Mouse (Mus musculus) megakaryocyte, adult 5-6 weeks (primary cell): ENCODE results near the gene Frg2f1. TPM values are rescaled to one million over a fixed set of nuclear protein-coding genes. Genes with fewer than 3 reads are reported as not detected.

Source experiments
- ATAC-seq: 2 replicates; pipeline ENCODE4 v1.8.0; 2016; ENCODE audit warnings: mild to moderate bottlenecking, inconsistent platforms; ENCODE audit not compliant: poor library complexity, severe bottlenecking
- total RNA-seq, 2 experiments: library from RNA; stranded (forward) in 1 of 2; stranded (reverse) in 1 of 2; fragments of 153-499, 151-499 nt in 1 of 2; fragments of 221-1000, 200-1000 nt in 1 of 2; gene quantifications; 2 replicates each; pipeline versions ENCODE4 v1.2.3 to v1.2.4; 2015 to 2017

Gene Frg2f1
- total RNA-seq, 2 experiments from 2014 or later: 0.59 to 0.69 TPM

DNA sequence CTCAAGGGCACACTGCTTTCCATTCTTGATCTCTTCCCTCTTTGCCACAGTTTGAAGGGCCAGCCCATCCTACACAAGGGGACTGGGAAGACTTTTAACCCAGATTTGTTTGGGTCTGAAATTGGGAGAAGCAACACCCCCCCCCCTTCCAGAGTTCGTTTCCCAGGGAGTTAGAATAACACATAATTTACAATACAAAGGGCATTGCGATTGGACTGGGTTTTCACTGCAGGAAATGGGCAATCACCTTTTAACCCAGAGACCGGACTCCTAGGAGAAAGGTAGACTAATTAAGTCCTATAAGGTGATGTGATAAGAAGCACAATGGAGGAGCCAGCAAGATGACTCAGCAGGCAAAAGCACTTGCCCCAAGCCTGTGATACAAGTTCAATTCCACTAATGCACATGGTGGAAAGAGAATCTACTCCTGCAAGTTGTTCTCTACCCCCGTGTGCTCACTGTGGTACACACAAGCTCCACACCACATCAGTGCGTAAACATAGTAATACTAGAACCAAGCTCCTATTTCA lies 40.9 kb downstream of the Frg2f1 start:
- ATAC-seq: no peak

DNA sequence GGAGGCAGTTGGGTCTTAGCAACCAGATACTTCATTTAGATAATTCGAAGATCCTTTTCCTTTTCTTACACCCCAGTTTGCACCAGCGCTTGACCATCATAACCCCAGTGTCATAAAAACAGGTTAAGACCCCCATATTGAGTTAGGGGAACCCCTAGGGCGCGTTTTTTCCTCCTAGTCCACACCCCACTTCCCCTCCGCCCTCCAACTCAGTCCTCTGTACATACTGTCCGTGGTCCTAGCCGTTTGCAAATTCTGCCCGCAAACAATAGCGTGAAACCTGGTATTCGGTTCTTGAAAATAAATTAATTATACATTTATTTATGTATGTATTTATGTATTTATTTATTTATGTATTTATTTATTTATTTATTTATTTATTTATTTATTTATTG lies 46.4 kb downstream of the Frg2f1 start:
- no peak for ATAC-seq

DNA sequence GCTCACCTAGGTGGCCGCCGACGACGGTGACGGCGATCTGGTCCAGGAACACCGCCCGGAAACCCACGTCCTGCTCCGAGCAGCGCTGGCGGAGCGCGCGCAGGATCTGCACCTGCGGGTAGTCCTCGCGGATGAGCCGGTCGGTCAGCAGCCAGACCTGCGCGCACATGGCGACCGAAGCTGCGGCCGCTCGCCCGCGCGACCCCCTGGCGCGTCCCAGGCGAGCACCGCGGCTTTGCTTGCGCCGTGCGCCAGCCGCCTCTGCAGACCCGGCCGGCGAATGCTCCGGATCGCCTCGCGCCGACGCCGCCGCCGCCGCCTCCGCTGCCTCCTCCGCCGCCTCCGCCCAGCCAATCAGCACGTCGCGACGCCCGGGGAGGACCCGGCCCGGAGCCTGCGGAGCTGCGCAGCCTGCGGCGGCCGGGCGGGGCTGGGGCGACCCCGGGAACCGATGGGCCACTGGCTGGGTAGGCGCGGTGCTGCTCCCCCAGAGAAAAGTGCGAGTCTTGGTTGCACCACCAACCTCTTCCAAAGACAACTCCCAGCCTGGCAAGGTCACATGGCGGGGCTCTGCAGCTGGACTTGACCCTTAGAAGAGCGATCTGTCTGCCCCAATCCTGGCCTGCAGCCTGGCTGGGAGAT lies 46.9 kb downstream of the Frg2f1 start, which contains the start of gene Rimkla:
Gene Rimkla, minus strand, starts transcription at position 338 of the 642 bp plus-strand sequence.
- peak; percentile 56 for ATAC-seq

DNA sequence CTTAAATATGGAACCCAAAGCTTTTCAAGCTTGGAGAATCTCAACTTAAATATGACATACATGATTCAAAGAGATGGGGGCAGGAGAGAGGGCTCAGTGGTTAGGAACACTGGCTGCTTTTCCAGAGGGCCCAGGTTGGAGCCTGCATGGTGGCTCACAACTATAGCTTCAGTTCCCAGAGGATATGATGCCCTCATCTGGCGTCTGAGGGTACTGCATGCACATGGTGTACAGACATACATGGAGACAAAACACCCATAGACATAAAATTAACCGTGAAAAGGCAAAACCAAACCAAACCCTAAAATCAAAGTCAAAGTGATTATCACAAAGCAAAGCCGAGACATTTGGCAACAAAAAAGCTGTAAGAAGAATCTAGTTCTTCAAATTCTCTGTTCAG lies 48.5 kb downstream of the Frg2f1 start:
- ATAC-seq: no peak

DNA sequence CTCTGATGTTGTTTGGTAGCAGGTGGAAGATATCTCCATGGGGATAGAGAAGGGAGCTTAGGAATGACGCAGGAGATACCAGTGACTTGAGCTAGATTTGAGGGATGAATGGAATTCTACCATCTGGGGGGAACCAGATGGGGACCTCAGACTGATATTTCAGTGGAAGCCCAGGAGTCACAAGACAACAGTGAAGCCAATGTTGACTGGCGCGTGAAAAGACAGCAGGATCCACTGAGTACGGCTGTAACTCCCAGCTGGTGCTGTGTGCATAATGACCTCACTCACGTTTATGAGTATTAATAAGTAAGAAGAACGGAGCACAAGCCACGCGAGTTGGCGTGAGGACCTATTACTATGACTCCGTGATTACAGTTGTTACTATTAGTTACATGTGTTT lies 49.7 kb downstream of the Frg2f1 start:
- ATAC-seq: no peak

DNA sequence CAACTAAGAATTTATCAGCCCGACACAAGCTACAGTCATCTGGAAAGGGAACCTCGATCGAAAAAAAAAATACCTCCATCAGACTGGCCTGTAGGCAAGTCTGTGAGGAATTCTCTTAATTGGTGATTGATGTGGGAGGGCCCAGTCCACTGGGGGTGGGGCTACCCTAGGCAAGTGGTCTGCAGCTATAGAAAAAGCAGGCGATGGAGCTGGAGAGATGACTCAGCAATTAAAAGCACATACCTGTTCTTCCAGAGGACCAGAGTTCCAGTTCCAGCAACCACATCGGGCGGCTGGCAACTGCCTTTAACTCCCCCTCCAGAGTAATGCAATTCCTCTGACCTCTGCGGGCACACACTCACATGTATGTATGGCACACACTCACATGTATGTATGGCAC lies 54.4 kb downstream of the Frg2f1 start:
- ATAC-seq: no peak

DNA sequence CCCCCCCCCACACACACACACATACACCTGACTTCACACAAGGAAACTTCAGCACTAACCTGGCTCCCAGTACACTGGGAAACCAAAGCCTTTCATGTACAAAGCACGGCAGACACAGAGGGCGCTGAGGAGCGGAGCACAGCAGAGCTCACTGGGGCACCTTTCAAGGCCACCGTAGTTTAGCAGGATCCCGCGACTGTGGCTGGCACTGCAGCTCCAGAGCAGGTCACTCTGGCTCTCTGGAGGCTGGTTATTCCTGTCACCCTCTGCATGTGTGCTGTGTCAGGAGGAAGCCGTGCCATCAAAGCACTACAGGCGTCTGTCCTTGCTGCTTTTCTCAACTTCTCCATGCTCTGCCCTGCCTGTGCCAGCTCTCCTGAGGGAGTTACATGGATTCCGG lies 56.3 kb downstream of the Frg2f1 start:
- no peak for ATAC-seq

Other genes with a start within 250 kb of the Frg2f1 start
- 721 and 749 TPM in 2 replicates for gene Ybx1, start 244.9 kb downstream of the Frg2f1 start, total RNA-seq (2015)
- gene Ybx1, start 244.9 kb downstream of the Frg2f1 start, total RNA-seq (2017): 791 and 811 TPM in 2 replicates
- 84.7 and 92.6 TPM in 2 replicates for gene Ppih, start 219.0 kb downstream of the Frg2f1 start, total RNA-seq (2015)
- gene Ppih, start 219.0 kb downstream of the Frg2f1 start, total RNA-seq (2017): 87.4 and 98.8 TPM in 2 replicates
- gene Ccdc30, start 124.0 kb downstream of the Frg2f1 start, total RNA-seq (2015): 0.07 TPM in 1 of 2 replicates, not detected in the other
- gene Ccdc30, start 124.0 kb downstream of the Frg2f1 start, total RNA-seq (2017): not detected in 2 replicates
- 8.0 and 8.6 TPM in 2 replicates for gene Ppcs, start 117.1 kb downstream of the Frg2f1 start, total RNA-seq (2015)
- gene Ppcs, start 117.1 kb downstream of the Frg2f1 start, total RNA-seq (2017): 7.2 and 7.6 TPM in 2 replicates
- gene Zmynd12, start 116.7 kb downstream of the Frg2f1 start, total RNA-seq (2015): not detected in 2 replicates
- gene Zmynd12, start 116.7 kb downstream of the Frg2f1 start, total RNA-seq (2017): not detected in 2 replicates
- gene Rimkla, start 46.9 kb downstream of the Frg2f1 start, total RNA-seq (2015): not detected in 2 replicates
- gene Rimkla, start 46.9 kb downstream of the Frg2f1 start, total RNA-seq (2017): not detected in 2 replicates
- gene Foxj3, start 2.5 kb downstream of the Frg2f1 start, total RNA-seq (2015): 21.3 and 31.6 TPM in 2 replicates
- gene Foxj3, start 2.5 kb downstream of the Frg2f1 start, total RNA-seq (2017): 13.4 and 15.4 TPM in 2 replicates
- not detected in 2 replicates for gene Guca2a, start 98.2 kb upstream of the Frg2f1 start, total RNA-seq (2015)
- gene Guca2a, start 98.2 kb upstream of the Frg2f1 start, total RNA-seq (2017): not detected in 2 replicates
- gene Guca2b, start 119.4 kb upstream of the Frg2f1 start, total RNA-seq (2015): not detected in 2 replicates
- gene Guca2b, start 119.4 kb upstream of the Frg2f1 start, total RNA-seq (2017): not detected in 2 replicates
- 16.6 and 16.9 TPM in 2 replicates for gene Hivep3, start 194.3 kb upstream of the Frg2f1 start, total RNA-seq (2015)
- gene Hivep3, start 194.3 kb upstream of the Frg2f1 start, total RNA-seq (2017): 4.3 and 6.7 TPM in 2 replicates